Mouse (Mus musculus): ENCODE data around the gene Rnf41. TPM values are rescaled to one million over a fixed set of nuclear protein-coding genes. Genes with fewer than 3 reads are reported as not detected.

Gene Rnf41
- polyA plus RNA-seq, 1 experiment from 2014 or later: 34.3 TPM

GRCm38 (mm10) chr10:128438675-128439279 lies 27.3 kb downstream of the Rnf41 start:
- ATAC-seq (ENCODE audit: insufficient number of reproducible peaks, low FRiP score, low TSS enrichment, low read depth): no peak

GRCm38 (mm10) chr10:128440407-128440806 lies 28.9 kb downstream of the Rnf41 start:
- peaks cover 16% of the 10 kb centered on the region for H3K36me3 ChIP-seq (ENCODE audit: control insufficient read depth, insufficient read depth, low read length)
- no peak overlapping the region for H3K27ac ChIP-seq (replicated peaks; ENCODE audit: low read depth, low read length)
- H3K27me3 ChIP-seq (ENCODE audit: control insufficient read depth, insufficient read depth, low read length): no peaks in the 10 kb centered on the region
- no peak overlapping the region for H3K4me2 ChIP-seq (ENCODE audit: low read depth, severe bottlenecking)
- no peak overlapping the region for H3K4me3 ChIP-seq (ENCODE audit: low read depth, low read length)
- ATAC-seq (ENCODE audit: insufficient number of reproducible peaks, low FRiP score, low TSS enrichment, low read depth) (no peak), DNase-seq (ENCODE audit: low spot score) (no peak)
- WGBS: 70% methylated on average over 10 of the region's 10 CpGs
- no peak overlapping the region for H3K9ac ChIP-seq (ENCODE audit: low read length)
- H3K4me1 ChIP-seq (ENCODE audit: control insufficient read depth, insufficient read depth, low read length): no peaks in the 10 kb centered on the region
- H3K9me3 ChIP-seq (ENCODE audit: control insufficient read depth, low read length): no peaks in the 10 kb centered on the region

More at GRCm38 (mm10) chr10:128438675-128439279, 27.3 kb downstream of the Rnf41 start:
- Histone ChIP-seq H3K27me3 (ENCODE audit: control insufficient read depth, insufficient read depth, low read length) (no peaks in the 10 kb centered on the region), H3K36me3 (ENCODE audit: control insufficient read depth, insufficient read depth, low read length) (peaks cover 17% of the 10 kb centered on the region), H3K4me3 (ENCODE audit: low read depth, low read length) (no peak overlapping the region), H3K27ac (replicated peaks; ENCODE audit: low read depth, low read length) (no peak overlapping the region), H3K4me1 (ENCODE audit: control insufficient read depth, insufficient read depth, low read length) (no peaks in the 10 kb centered on the region), H3K9ac (ENCODE audit: low read length) (no peak overlapping the region), H3K4me2 (ENCODE audit: low read depth, severe bottlenecking) (no peak overlapping the region), H3K9me3 (ENCODE audit: control insufficient read depth, low read length) (no peaks in the 10 kb centered on the region)
- 65% methylated on average over 10 of the region's 10 CpGs for WGBS
- no peak for DNase-seq (ENCODE audit: low spot score)

GRCm38 (mm10) chr10:128441324-128442119 lies 30.1 kb downstream of the Rnf41 start:
- Histone ChIP-seq H3K27me3 (ENCODE audit: control insufficient read depth, insufficient read depth, low read length) (no peaks in the 10 kb centered on the region), H3K4me3 (ENCODE audit: low read depth, low read length) (no peak overlapping the region), H3K36me3 (ENCODE audit: control insufficient read depth, insufficient read depth, low read length) (peaks cover 16% of the 10 kb centered on the region), H3K9me3 (ENCODE audit: control insufficient read depth, low read length) (no peaks in the 10 kb centered on the region), H3K27ac (replicated peaks; ENCODE audit: low read depth, low read length) (no peak overlapping the region), H3K4me2 (ENCODE audit: low read depth, severe bottlenecking) (no peak overlapping the region), H3K4me1 (ENCODE audit: control insufficient read depth, insufficient read depth, low read length) (no peaks in the 10 kb centered on the region), H3K9ac (ENCODE audit: low read length) (no peak overlapping the region)
- ATAC-seq (ENCODE audit: insufficient number of reproducible peaks, low FRiP score, low TSS enrichment, low read depth): no peak
- DNase-seq (ENCODE audit: low spot score): no peak
- 93% methylated on average over 10 of the region's 10 CpGs for WGBS

- no peak overlapping the region for H3K9ac ChIP-seq (ENCODE audit: low read length)
- WGBS: 97% methylated on average over 1 of the region's 1 CpGs
- ATAC-seq (ENCODE audit: insufficient number of reproducible peaks, low FRiP score, low TSS enrichment, low read depth): no peak
- peaks cover 10% of the 10 kb centered on the region for H3K36me3 ChIP-seq (ENCODE audit: control insufficient read depth, insufficient read depth, low read length)
- no peak for DNase-seq (ENCODE audit: low spot score)
- H3K4me2 ChIP-seq (ENCODE audit: low read depth, severe bottlenecking): no peak overlapping the region
- no peak overlapping the region for H3K27ac ChIP-seq (replicated peaks; ENCODE audit: low read depth, low read length)
- no peak overlapping the region for H3K4me3 ChIP-seq (ENCODE audit: low read depth, low read length)
- no peaks in the 10 kb centered on the region for H3K27me3 ChIP-seq (ENCODE audit: control insufficient read depth, insufficient read depth, low read length)
- H3K9me3 ChIP-seq (ENCODE audit: control insufficient read depth, low read length): no peaks in the 10 kb centered on the region
- no peaks in the 10 kb centered on the region for H3K4me1 ChIP-seq (ENCODE audit: control insufficient read depth, insufficient read depth, low read length)
Observed at GRCm38 (mm10) chr10:128442718-128443117, 31.3 kb downstream of the Rnf41 start.

- H3K36me3 ChIP-seq (ENCODE audit: control insufficient read depth, insufficient read depth, low read length): peaks cover 5% of the 10 kb centered on the region
- H3K4me1 ChIP-seq (ENCODE audit: control insufficient read depth, insufficient read depth, low read length): no peaks in the 10 kb centered on the region
- H3K9ac ChIP-seq (ENCODE audit: low read length): no peak overlapping the region
- H3K4me3 ChIP-seq (ENCODE audit: low read depth, low read length): no peak overlapping the region
- no peak overlapping the region for H3K27ac ChIP-seq (replicated peaks; ENCODE audit: low read depth, low read length)
- no peak for ATAC-seq (ENCODE audit: insufficient number of reproducible peaks, low FRiP score, low TSS enrichment, low read depth)
- DNase-seq (ENCODE audit: low spot score): no peak
- H3K9me3 ChIP-seq (ENCODE audit: control insufficient read depth, low read length): no peaks in the 10 kb centered on the region
- H3K4me2 ChIP-seq (ENCODE audit: low read depth, severe bottlenecking): no peak overlapping the region
- H3K27me3 ChIP-seq (ENCODE audit: control insufficient read depth, insufficient read depth, low read length): no peaks in the 10 kb centered on the region
- 64% methylated on average over 6 of the region's 6 CpGs for WGBS
Observed at GRCm38 (mm10) chr10:128444354-128444753, 32.9 kb downstream of the Rnf41 start.

GRCm38 (mm10) chr10:128445407-128445806 lies 34.0 kb downstream of the Rnf41 start:
- ATAC-seq (ENCODE audit: insufficient number of reproducible peaks, low FRiP score, low TSS enrichment, low read depth) (no peak), DNase-seq (ENCODE audit: low spot score) (no peak)
- 83% methylated on average over 4 of the region's 4 CpGs for WGBS
- no peaks in the 10 kb centered on the region for H3K9me3 ChIP-seq (ENCODE audit: control insufficient read depth, low read length)
- no peak overlapping the region for H3K27ac ChIP-seq (replicated peaks; ENCODE audit: low read depth, low read length)
- H3K9ac ChIP-seq (ENCODE audit: low read length): no peak overlapping the region
- no peaks in the 10 kb centered on the region for H3K27me3 ChIP-seq (ENCODE audit: control insufficient read depth, insufficient read depth, low read length)
- H3K4me3 ChIP-seq (ENCODE audit: low read depth, low read length): no peak overlapping the region
- peaks cover 5% of the 10 kb centered on the region for H3K36me3 ChIP-seq (ENCODE audit: control insufficient read depth, insufficient read depth, low read length)
- H3K4me1 ChIP-seq (ENCODE audit: control insufficient read depth, insufficient read depth, low read length): no peaks in the 10 kb centered on the region
- H3K4me2 ChIP-seq (ENCODE audit: low read depth, severe bottlenecking): no peak overlapping the region

- ATAC-seq (ENCODE audit: insufficient number of reproducible peaks, low FRiP score, low TSS enrichment, low read depth): no peak
- Histone ChIP-seq H3K27ac (replicated peaks; ENCODE audit: low read depth, low read length) (no peak overlapping the region), H3K4me1 (ENCODE audit: control insufficient read depth, insufficient read depth, low read length) (0 out of 2 replicates have a peak, but pooled peaks cover 3% of the 10 kb centered on the region), H3K9ac (ENCODE audit: low read length) (no peak overlapping the region), H3K4me3 (ENCODE audit: low read depth, low read length) (no peak overlapping the region), H3K36me3 (ENCODE audit: control insufficient read depth, insufficient read depth, low read length) (no peaks in the 10 kb centered on the region), H3K27me3 (ENCODE audit: control insufficient read depth, insufficient read depth, low read length) (no peaks in the 10 kb centered on the region), H3K4me2 (ENCODE audit: low read depth, severe bottlenecking) (no peak overlapping the region), H3K9me3 (ENCODE audit: control insufficient read depth, low read length) (no peaks in the 10 kb centered on the region)
- 84% methylated on average over 6 of the region's 6 CpGs for WGBS
- DNase-seq (ENCODE audit: low spot score): no peak
Observed at GRCm38 (mm10) chr10:128451014-128451413, 39.6 kb downstream of the Rnf41 start.

GRCm38 (mm10) chr10:128454471-128454870 lies 43.0 kb downstream of the Rnf41 start:
- DNase-seq (ENCODE audit: low spot score) (no peak), ATAC-seq (ENCODE audit: insufficient number of reproducible peaks, low FRiP score, low TSS enrichment, low read depth) (no peak)
- Histone ChIP-seq H3K9me3 (ENCODE audit: control insufficient read depth, low read length) (no peaks in the 10 kb centered on the region), H3K27ac (replicated peaks; ENCODE audit: low read depth, low read length) (no peak overlapping the region), H3K4me3 (ENCODE audit: low read depth, low read length) (no peak overlapping the region), H3K27me3 (ENCODE audit: control insufficient read depth, insufficient read depth, low read length) (no peaks in the 10 kb centered on the region), H3K4me1 (ENCODE audit: control insufficient read depth, insufficient read depth, low read length) (0 out of 2 replicates have a peak, but pooled peaks cover 3% of the 10 kb centered on the region), H3K4me2 (ENCODE audit: low read depth, severe bottlenecking) (no peak overlapping the region), H3K36me3 (ENCODE audit: control insufficient read depth, insufficient read depth, low read length) (no peaks in the 10 kb centered on the region), H3K9ac (ENCODE audit: low read length) (no peak overlapping the region)
- WGBS: 79% methylated on average over 3 of the region's 3 CpGs
